Mouse (Mus musculus) brain, adult 2 months (tissue): ENCODE data around the gene Fam181a.

Source experiments
- DNase-seq: peaks from one replicate; pipeline ENCODE4 v3.0.0; 2011; ENCODE audit warnings: low read depth, low spot score

Fam181a gene

GRCm38 (mm10) chr12:103310744-103311267 is at the start of gene Fam181a:
Gene Fam181a, plus strand, starts transcription at chr12:103310975.
- no peak for DNase-seq

- DNase-seq: no peak
Observed at GRCm38 (mm10) chr12:103262017-103262865, 48.5 kb upstream of the Fam181a start.

GRCm38 (mm10) chr12:103266605-103267004 is 44.2 kb upstream of the Fam181a start:
- no peak for DNase-seq

- DNase-seq: peak; percentile 63
Observed at GRCm38 (mm10) chr12:103272176-103272575, 38.6 kb upstream of the Fam181a start.

- DNase-seq: peak; percentile 58
Observed at GRCm38 (mm10) chr12:103273051-103273450, 37.7 kb upstream of the Fam181a start.

- DNase-seq: no peak
Observed at GRCm38 (mm10) chr12:103273732-103274131, 37.0 kb upstream of the Fam181a start.

GRCm38 (mm10) chr12:103276422-103276821 is 34.4 kb upstream of the Fam181a start:
- DNase-seq: peak; percentile 88

- no peak for DNase-seq
Observed at GRCm38 (mm10) chr12:103281491-103281890, 29.3 kb upstream of the Fam181a start.

- DNase-seq: no peak
Observed at GRCm38 (mm10) chr12:103281912-103282311, 28.9 kb upstream of the Fam181a start.

GRCm38 (mm10) chr12:103282936-103283335 is 27.8 kb upstream of the Fam181a start:
- DNase-seq: no peak

- no peak for DNase-seq
Observed at GRCm38 (mm10) chr12:103283411-103283810, 27.4 kb upstream of the Fam181a start.

GRCm38 (mm10) chr12:103287276-103287675 is 23.5 kb upstream of the Fam181a start:
- DNase-seq: no peak

- no peak for DNase-seq
Observed at GRCm38 (mm10) chr12:103292366-103292765, 18.4 kb upstream of the Fam181a start.

- no peak for DNase-seq
Observed at GRCm38 (mm10) chr12:103296292-103296691, 14.5 kb upstream of the Fam181a start.

GRCm38 (mm10) chr12:103300493-103300892 is 10.3 kb upstream of the Fam181a start:
- no peak for DNase-seq

GRCm38 (mm10) chr12:103301645-103302044 is 9.1 kb upstream of the Fam181a start:
- DNase-seq: peak; percentile 79

GRCm38 (mm10) chr12:103302960-103303359 is 7.8 kb upstream of the Fam181a start:
- DNase-seq: no peak

- peak; percentile 72 for DNase-seq
Observed at GRCm38 (mm10) chr12:103306224-103306623, 4.6 kb upstream of the Fam181a start.

- DNase-seq: peak; percentile 48
Observed at GRCm38 (mm10) chr12:103306720-103307119, 4.1 kb upstream of the Fam181a start.

GRCm38 (mm10) chr12:103311921-103312320 is 1.1 kb downstream of the Fam181a start:
- DNase-seq: no peak

- DNase-seq: no peak
Observed at GRCm38 (mm10) chr12:103313274-103313673, 2.5 kb downstream of the Fam181a start.

GRCm38 (mm10) chr12:103313871-103314639 is 3.3 kb downstream of the Fam181a start:
- no peak for DNase-seq
